Mouse (Mus musculus): Measurements from ENCODE around the gene Gucy2g.

DNA sequence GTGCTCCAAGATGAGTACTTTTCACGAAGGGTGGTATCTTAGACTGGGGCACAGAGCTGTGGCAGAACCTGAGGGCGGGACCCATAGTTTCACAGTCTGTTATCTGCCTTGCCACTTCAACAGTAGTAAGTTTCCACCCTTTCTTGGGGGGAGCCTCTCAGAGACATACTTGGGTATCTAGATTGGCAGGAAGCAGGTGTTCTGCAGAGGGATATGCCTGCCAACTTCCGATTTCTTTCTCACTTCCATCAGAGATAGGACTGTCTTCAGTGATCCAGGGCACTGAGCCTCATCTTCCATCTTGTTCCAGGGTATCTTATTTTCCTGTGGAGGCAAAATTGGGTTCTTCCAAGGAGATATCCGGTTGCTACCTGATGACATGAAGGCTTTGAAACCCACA lies 43.1 kb upstream of the Gucy2g start:
- no peak for TF ChIP-seq CTCF (IDR thresholded peaks at IDR 0.05; ENCODE audit: low read depth)
- peak; percentile 98 for TF ChIP-seq EP300 (IDR thresholded peaks at IDR 0.05; ENCODE audit: low read depth)
